Mouse (Mus musculus) kidney, postnatal 10 days (tissue): Measurements from ENCODE around the gene Ttyh3.

Experiments
- DNase-seq: peaks from one replicate; pipeline ENCODE4 v3.0.0; 2021; ENCODE audit warnings: mixed read lengths

The Ttyh3 gene

DNA sequence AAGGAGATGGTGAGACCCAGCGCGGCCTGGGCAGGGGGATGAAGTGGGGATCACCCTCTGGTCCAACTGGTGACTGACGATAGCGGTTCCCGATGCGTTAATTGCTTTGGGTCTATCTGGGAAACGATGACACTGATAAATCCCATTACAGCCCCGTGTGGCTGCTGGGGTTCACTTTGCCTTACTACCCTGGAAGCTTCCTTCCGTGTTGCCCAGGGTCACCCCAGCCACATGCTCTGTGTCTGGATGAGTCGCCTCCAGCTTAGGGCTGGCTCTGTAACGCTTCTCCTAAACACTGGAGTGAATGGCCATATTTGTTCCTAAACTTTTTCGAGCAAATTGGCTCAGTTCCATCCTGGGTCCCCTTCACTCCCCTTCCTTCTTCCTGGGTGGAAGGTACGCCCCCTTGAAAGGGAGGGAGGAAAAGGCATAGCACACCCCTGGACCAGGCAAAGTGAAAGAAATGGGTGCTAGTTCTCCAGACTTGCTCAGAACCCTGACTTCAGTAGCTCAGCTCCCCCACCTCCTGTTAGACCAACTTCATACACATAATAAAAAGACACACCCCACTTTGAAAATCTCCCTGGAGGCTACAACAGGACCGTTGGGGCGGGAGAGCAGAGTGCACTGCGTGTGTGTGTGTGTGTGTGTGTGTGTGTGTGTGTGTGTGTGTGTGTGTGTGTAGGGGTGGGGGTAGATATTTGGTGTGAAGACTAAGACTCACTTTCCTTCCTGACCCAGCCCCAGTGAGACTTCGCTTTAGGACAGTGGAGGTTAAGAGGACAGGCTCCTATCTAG is 40.8 kb downstream of the Ttyh3 start:
- DNase-seq, result peak; percentile 41

DNA sequence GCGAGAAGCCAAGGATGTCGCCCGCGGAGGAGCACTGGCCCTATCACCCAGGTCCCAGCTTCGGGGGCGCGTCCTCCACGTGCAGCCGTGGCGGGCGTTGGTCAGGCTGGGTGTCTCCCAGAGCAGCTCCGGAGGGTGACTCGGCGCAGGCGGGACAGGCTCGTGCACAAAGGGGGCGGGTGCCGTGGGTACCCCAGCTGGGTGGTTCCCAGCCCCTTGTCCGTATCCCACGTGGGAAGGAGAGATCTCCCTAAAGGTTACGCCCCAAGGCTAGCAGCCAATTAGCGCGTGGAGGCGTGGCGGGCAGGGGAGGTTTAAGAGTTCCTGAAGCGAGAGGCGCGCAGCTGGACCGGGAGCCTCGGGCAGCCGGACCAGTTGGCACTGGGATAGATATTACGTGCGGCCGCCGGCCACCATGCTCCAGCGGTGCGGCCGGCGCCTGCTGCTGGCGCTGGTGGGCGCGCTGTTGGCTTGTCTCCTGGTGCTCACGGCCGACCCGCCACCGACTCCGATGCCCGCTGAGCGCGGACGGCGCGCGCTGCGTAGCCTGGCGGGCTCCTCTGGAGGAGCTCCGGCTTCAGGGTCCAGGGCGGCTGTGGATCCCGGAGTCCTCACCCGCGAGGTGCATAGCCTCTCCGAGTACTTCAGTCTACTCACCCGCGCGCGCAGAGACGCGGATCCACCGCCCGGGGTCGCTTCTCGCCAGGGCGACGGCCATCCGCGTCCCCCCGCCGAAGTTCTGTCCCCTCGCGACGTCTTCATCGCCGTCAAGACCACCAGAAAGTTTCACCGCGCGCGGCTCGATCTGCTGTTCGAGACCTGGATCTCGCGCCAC is 41.6 kb downstream of the Ttyh3 start, which contains the start of gene Lfng:
Lfng (plus strand) TSS at position 320 of the 835 bp plus-strand sequence.
- peak; percentile 95 for DNase-seq

DNA sequence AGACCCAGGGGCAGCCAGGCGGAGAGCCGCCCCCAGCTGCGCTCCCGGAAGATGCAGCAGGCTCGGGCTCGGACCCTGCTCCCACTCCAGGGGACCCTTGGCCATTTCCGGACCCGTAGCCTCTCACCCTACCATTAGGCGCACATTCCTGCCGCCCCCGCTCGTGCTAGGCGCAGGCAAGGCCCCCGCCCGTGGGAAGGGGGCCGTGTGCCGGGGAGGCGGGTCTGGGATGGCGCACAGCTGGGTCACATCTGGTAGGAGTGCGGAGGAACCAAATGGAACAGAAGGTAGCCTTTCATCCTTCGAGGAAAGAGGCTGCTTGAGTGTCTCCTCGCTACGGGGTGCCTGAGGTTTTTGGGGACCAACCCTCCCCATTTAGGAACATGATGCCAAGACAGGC is 42.4 kb downstream of the Ttyh3 start:
- peak; percentile 76 for DNase-seq

- DNase-seq, result no peak
These were observed 43.6 kb downstream of the Ttyh3 start for GRCm38 (mm10) chr5:140605228-140605627.

DNA sequence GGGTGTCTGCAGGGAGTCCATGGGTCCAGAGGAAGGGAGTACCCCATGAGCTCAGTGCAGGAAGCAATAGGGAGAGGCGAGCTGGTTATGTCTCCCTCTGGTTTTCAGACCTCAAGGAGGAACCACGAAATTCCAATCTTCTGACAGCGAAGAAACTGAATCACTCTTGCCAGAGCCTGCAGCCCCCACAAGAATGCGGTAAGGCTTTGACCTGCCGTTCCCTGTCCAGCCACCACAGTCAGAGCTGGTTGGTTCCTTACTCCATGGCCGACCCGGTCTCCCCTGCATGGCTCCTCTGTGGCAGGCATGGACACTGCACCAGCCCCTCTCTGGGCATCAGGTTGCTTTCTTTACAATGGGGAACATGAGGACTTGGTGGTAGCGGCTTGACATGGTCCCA is 44.4 kb downstream of the Ttyh3 start:
- DNase-seq, result peak; percentile 26

DNA sequence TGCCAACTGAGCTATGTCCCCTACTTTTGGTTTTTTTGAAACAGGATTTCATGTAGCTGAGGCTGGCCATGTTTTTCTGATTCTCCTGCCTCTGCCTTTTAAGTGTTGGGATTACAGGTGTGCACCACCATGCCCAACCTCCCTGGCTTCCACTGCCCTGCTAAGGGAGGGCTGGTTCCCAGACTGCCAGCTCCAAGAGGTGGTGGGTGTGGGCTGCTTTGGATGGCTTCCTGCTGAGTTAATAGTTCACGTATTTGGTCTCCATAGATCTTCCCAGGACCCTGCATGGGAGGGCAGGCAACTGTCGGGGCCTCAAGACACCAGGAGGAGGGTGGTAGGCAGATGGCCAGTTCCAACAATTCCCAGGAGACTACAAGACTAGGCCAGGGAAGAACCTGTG is 46.3 kb downstream of the Ttyh3 start:
- no peak for DNase-seq

DNA sequence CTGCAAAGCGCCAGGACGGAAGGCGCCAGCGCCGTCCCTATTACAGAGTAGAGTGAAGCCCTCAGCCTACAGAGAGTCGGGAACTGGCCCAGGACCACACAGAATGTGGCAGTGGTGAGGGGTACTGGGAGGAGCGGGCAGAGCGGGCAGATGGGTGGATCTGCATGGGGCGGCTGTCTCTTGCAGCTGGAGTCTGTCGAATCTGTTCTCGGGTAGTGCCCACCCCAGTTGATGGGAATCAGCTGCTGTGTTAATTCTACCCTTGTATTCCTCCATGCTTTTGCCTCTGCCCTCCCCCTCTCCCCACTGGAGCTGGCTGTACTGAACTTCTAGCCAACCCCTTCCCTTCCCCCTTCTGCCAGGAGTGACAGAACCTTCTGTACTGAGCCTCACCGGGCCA is 47.1 kb downstream of the Ttyh3 start:
- DNase-seq, result no peak

DNA sequence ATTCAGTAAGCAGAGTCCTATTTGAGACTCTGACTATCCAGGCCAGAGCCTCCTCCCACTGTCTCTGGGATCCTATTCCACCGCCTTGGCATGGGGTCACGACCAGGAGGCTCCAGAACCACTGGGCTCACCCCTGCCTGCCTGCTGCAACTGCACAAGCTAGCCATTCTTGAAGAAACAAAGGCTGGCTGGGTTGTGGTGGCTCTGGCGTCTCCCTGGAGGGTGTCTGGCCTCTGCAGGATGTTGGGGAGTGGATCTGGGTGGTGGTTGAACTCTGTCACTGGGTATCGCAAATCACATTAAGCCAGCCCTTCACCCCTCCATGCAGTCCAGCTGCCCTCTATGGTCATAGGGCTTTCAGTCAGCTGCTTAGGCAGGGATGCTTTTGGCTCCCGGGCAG is 48.9 kb downstream of the Ttyh3 start:
- DNase-seq, result no peak

- DNase-seq, result no peak
These were observed 51.0 kb downstream of the Ttyh3 start for GRCm38 (mm10) chr5:140597787-140598186.

DNA sequence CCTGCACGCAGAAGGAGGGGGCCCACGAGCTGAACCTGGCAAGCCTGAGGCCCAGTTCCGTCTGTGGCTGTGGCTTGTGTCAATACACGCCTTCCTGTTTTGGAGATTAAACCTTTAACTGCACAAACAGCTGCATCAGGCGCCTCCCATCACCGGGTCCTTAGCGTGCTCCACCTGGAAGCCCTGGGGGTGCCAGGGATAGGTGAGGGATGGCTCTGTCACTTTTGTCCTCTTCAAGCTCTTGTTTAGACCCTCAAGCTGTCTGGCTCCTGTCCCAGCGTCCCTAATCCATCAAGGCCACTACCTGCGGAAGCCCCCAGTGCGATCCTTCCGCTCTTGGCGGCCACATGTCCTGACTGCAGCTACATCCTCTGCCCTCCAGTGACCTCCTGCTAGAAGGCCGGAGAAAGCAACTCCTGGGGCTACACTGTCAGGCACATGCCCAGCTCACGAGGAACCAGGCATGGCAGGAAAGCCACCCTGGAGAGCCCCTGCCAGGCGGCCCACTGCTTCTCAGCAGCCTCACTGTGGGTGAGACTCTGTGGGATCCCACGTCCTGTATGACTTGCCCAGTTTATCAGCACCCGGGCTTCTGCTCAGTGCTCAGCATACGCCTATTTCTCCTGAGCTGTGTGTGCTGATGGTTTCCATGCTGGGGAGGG is 51.8 kb downstream of the Ttyh3 start:
- DNase-seq, result peak; percentile 78

DNA sequence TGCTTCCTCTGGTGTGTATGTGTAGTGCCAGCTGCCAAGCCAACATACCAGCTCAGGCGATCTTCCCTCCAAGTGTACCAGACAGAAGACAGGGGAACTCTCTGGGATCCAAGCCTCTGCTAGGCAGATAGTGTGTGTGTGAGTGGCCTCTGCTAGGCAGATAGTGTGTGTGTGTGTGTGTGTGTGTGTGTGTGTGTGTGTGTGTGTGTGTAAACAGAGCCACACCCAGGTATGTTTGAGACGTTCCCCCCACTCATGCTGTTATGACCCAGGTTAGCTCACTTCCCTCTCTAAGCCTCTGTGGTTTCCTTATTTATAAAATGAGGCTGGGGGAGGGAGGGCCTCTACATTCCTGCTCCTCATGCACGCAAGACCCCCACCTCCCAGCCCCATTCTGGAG is 52.4 kb downstream of the Ttyh3 start:
- no peak for DNase-seq

DNA sequence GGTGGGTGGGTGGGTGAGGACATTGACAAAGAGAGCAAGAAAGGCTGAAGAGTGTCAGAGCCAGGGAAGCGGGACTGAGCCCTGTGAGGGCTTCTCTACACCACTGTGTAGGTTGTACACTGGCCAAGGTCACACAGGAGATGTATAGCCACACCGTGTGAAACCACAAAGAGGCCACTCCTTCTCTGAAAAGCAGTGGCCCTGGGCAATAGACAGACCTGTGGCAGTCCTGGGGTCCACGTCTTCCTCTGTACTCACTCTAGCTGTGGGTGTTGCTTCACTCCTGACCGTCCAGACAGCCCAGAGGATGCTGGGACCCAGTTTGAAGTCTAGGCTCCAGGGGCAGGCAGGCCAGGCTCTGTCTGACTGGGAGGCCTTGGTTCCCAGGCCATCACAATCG is 54.0 kb downstream of the Ttyh3 start:
- DNase-seq, result no peak

GRCm38 (mm10) chr5:140589082-140589774 is 59.6 kb downstream of the Ttyh3 start:
- DNase-seq, result no peak

GRCm38 (mm10) chr5:140583732-140584368 is 65.0 kb downstream of the Ttyh3 start:
- DNase-seq, result no peak

DNA sequence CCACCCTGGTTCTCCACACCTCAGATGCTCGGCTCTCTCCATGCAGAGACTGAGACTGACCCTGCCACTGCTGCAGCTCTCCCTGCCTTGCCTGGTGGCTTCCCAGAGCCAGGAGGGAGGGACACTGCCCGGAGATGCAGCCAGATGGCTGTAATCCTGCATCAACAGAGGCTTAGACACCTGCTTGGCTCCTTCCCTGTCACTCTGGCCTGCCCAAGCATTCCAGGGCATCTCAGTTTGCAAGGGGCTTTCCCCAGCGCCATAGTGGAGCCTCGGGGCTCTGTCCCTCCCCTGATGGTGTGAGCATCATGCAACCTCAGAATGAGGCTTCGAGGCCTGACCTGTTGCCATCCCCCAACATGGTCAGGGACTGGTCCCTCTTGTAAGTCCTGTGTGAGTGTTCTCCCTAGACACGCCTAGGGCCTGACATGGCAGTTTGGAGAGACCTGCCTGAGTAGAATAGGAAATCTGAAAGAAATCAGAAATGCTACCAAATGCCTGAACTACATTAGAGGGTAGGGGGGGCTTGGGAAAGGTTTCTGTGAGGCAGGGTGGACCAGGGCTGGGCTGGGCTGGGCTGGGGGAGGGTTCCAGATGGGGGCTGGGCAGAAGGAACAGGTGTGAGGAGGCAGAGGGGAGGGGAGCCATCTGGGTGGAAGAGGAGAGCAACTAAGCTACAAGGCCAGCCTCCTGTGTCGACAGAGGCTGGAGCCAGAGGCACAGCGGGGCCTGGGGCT is 65.7 kb downstream of the Ttyh3 start:
- no peak for DNase-seq

GRCm38 (mm10) chr5:140581569-140581968 is 67.3 kb downstream of the Ttyh3 start:
- DNase-seq, result peak; percentile 86

DNA sequence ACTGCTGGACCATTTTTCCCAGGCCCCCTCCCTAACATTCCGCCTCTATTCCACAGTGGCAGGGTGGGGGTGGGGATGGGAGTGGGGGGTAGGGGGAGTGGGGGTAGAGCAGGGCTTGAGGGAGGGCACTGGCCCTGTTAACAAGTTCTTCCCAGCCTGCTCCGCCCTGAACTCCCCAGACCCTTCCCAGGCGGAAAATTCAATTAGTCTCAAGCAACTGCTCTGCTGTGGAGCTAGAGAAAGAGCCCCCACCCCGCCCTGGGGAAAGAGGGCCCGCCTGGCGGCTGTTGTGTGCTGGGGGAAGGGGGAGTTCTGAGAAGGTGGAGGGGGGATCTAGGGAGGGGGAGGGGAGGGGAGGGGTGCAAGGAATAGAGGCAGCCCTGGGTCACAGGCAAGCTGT is 69.1 kb downstream of the Ttyh3 start:
- DNase-seq, result no peak

DNA sequence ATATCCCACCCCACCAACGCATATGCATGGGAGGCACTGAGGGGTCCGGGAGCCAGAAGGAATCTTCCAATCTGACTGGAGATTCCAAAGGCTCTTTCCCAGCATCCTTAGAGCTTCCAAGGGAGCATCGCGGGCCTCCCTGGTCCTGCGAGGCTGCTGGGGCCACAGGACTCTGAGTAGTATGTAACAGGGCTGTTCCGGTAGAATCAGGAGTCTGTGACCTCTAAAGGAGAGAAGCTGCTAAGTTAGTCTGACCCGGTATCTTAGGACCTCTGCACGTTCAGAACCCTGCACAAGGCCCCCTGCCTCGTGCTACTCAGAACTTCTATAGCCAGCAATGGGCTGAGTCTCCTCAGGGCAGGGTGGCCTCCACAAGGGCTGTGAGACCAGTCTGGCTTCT is 69.6 kb downstream of the Ttyh3 start:
- DNase-seq, result no peak

DNA sequence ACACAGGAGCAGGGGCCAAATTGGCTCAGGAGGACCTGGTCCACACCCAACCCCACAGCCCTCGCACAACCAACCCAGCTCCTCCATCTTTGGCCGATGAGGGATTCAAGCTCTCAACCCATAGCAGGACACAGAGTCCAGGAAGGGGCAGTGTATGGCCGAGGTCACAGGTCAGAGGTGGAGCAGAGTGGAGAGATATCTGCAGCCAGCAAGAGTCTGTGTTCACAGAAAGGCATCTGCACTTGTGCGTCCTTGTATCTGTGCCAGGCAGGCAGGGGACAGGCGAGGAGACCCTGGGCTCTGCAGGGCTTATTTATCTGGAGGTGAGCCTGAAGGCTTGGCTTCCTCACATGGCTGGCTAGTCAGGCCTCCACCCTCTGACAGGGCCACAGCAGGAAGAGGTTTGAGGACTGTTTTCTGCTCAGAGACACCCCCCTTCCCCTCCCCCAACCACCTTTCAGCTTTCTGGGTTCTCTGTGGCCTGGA is 73.4 kb downstream of the Ttyh3 start:
- peak; percentile 59 for DNase-seq

- peak; percentile 66 for DNase-seq
These were observed 76.2 kb downstream of the Ttyh3 start for GRCm38 (mm10) chr5:140572611-140573010.

- peak; percentile 73 for DNase-seq
These were observed 77.2 kb downstream of the Ttyh3 start for GRCm38 (mm10) chr5:140571673-140572072.
